Mouse (Mus musculus): ENCODE data around the gene Tst.

Gene Tst

DNA sequence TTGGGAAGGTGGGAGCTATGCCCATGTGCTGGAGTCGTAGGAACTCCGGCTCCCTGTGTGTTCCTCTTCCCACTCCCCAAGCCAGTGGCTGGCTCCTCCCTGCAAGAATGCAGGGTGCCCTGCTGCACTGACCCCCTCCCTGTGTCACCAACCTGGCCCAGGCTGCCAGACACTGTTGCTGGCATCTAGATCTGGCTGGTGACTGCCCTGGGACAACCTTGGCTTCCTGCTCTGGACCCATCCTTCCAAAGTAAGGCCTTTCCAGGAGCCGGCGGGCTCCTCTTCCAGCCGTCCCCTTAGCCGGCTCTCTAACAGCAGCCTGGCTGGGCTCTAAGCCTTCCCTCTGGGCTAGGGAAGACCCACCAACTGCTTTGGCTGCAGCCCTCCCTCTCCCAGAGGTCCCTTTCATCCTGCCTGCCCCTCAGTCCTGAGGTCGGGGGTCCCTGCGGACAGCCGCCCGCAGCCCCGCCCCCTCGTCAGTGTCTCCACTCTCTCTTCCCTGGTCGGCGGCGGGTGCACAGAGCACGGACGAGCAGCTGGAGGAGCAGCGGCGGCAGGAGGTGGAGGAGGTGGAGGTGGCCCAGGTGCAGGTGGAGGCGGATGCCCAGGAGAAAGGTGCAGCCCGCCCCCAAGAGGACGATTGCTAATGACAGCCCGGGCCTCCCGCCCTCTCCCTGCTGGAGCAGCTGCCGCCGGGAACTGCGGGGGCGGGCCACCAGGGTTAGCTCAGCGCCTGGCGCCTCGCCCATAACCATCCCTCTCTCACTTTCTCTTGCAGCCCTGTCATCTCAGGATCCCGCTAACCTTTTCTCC lies 30.9 kb upstream of the Tst start:
- TF ChIP-seq GATA4 (IDR thresholded peaks at IDR 0.05; ENCODE audit: insufficient replicate concordance, low read length), result no peak

- TF ChIP-seq GATA4 (IDR thresholded peaks at IDR 0.05; ENCODE audit: insufficient replicate concordance, low read length), result no peak
Observed at GRCm38 (mm10) chr15:78435681-78436080, 30.0 kb upstream of the Tst start.

DNA sequence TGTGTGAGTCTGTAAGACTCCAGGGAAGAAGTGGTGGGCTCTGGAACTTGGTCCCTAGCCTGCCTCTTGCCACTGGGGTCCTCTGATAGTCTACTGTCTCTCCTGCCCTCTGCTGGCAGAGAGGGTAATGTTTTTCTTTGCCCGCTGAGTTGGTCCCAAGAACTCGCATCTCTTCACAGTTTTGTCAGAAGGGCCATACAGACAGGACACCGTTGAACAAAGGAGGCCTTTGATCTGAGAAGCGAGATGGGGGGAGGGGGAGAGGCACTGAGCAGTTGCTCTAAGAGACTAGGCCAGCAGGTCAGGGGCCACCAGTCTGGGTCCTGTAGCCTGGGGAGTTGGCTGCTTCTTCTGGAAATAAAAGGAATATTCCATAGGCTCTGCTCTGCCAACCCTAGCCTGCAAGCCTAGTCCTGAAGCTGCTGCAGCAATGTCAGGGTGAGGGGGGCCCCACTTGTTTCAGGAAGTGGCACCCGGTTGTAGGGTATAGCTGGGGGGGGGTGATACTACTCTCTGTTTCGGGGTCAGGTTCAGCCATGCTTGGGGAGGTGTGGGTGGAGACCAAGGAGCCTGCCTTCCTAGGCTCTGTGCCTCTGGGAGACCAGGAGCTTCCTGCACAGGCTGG lies 29.3 kb upstream of the Tst start:
- no peak for TF ChIP-seq GATA4 (IDR thresholded peaks at IDR 0.05; ENCODE audit: insufficient replicate concordance, low read length)

GRCm38 (mm10) chr15:78431541-78432121 lies 25.9 kb upstream of the Tst start:
- TF ChIP-seq GATA4 (IDR thresholded peaks at IDR 0.05; ENCODE audit: insufficient replicate concordance, low read length), result no peak

GRCm38 (mm10) chr15:78430874-78431273 lies 25.2 kb upstream of the Tst start:
- no peak for TF ChIP-seq GATA4 (IDR thresholded peaks at IDR 0.05; ENCODE audit: insufficient replicate concordance, low read length)

DNA sequence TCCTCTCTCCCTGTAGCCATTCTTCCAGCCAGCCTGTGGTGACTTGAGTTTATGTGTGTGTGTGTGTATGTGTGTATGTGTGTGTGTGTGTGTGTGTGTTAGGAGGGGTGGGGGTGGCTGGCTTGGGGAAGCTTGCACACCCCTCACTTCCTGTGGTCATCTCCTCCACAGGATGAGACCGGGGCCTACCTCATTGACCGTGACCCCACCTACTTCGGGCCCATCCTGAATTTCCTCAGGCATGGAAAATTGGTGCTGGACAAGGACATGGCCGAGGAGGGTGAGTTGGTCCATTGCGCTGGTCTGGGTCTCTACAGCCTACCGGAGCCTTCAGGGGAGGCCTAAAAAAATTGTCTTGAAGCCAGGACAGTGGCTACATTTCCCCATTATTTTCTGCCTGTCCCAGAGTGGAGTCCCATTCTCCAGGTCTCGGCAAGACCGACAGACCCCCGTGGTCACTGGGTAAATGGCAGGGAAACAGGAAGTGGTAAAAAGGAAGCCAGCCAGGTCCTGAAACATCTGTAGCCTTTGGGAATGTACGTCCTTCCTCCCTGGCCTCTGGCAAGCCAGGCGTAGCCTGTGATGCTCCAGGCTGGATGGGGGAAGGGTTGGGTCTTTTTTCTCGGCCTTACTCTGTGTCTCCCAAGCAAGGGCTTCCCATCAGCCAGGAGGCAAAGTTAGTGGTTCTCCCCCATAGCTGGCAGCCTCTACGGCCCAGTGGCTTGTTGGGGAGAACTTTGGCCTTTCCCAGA lies 24.3 kb upstream of the Tst start:
- TF ChIP-seq GATA4 (IDR thresholded peaks at IDR 0.05; ENCODE audit: insufficient replicate concordance, low read length), result no peak

DNA sequence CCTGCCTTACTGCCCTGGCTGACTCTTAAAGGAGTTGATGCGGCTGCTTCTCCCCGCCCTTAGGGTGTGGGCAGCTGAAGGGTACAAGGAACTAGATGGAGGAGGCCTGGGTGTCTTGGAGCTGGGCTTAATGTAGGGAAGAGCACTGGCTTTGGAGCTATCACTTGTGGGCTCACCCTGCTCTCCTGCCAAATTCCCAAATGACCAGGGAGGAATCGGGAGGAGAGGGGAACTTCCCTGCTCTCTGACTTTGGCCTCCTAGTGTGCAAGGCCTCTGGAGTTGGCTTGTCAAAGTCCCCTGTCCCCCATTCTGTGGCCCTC lies 23.4 kb upstream of the Tst start:
- no peak for TF ChIP-seq GATA4 (IDR thresholded peaks at IDR 0.05; ENCODE audit: insufficient replicate concordance, low read length)

DNA sequence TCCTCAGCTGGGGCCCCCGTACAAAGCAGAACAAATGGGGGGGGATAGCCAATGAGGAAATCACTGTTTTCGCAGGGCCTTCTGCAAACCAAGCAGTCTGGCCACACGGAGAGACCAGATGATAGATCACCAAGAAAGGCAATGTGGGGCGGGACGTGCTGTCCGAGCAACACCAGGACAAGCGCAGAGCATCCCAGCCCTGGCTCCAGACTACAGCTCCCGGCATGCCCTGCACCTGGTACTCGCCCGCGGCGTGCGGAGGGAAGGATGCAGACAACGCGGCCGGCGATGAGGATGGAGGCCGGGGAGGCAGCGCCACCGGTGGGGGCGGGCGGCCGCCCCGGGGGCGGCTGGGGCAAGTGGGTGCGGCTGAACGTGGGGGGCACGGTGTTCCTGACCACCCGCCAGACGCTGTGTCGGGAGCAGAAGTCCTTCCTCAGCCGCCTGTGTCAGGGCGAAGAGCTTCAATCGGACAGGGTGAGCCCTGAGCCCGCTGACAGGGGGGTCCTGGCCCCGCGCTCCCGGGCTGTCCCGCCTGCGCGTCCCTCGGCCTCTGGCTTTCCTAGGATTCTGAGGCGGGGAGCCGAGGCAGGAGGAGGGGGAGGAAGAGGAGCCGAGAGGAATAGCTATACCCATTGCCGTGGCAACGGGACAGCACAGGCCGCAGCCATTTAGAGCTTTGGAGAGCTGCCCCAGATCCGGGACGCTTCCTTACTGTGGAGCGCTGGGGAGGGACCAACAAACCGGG lies 22.9 kb upstream of the Tst start, which contains the start of gene Kctd17:
Gene Kctd17 (plus strand): TSS at position 174 of the 748 bp plus-strand sequence.
- no peak for TF ChIP-seq GATA4 (IDR thresholded peaks at IDR 0.05; ENCODE audit: insufficient replicate concordance, low read length)

DNA sequence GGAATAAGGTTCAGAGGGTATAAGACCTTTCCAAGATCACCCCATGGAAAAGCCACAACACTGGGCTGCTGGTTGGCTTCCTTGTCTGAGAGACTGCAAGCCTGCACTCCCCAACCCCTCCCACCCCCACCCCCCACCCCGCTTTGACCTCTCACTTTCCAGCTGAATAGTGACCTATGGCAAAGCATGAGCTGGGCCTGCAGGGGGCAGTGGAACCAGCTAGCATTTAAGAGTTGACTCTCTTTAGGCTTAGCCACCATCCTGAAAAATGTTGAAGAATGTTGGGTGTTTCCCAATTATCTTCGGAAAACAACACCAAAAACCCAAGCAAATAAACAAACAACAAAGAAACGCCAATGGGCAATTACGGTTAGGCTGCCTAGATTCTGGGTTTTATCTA lies 19.5 kb upstream of the Tst start:
- TF ChIP-seq GATA4 (IDR thresholded peaks at IDR 0.05; ENCODE audit: insufficient replicate concordance, low read length), result no peak

GRCm38 (mm10) chr15:78424507-78424906 lies 18.8 kb upstream of the Tst start:
- no peak for TF ChIP-seq GATA4 (IDR thresholded peaks at IDR 0.05; ENCODE audit: insufficient replicate concordance, low read length)

GRCm38 (mm10) chr15:78422046-78422956 lies 16.6 kb upstream of the Tst start:
- TF ChIP-seq GATA4 (IDR thresholded peaks at IDR 0.05; ENCODE audit: insufficient replicate concordance, low read length), result no peak

DNA sequence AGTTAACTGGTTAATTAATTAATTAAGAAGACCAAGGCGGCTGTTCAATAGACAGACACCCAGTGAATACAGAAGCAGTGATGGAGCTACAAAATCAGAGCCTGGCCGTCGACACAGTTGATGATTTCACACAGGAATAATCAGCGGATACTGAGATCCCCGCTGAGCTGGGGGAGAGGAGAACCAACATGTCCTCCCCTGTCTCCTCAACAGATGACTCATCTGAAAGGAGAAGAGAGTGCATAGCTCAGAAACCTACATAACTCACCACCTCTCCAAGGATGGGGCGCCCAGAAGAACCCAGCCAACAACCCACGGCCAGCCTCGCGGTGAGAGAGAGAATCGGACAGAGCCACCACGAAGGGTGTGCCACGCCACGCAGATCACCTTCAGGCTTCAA lies 14.7 kb upstream of the Tst start:
- no peak for TF ChIP-seq GATA4 (IDR thresholded peaks at IDR 0.05; ENCODE audit: insufficient replicate concordance, low read length)

- no peak for TF ChIP-seq GATA4 (IDR thresholded peaks at IDR 0.05; ENCODE audit: insufficient replicate concordance, low read length)
Observed at GRCm38 (mm10) chr15:78416937-78417336, 11.2 kb upstream of the Tst start.

- no peak for TF ChIP-seq GATA4 (IDR thresholded peaks at IDR 0.05; ENCODE audit: insufficient replicate concordance, low read length)
Observed at GRCm38 (mm10) chr15:78414157-78414556, 8.4 kb upstream of the Tst start.

All from liver, adult (tissue).